Mouse (Mus musculus): ENCODE results near the gene Cnmd. TPM values are rescaled to one million over a fixed set of nuclear protein-coding genes. Genes with fewer than 3 reads are reported as not detected.

The Cnmd gene
- polyA plus RNA-seq, 1 experiment from 2014 or later, result 125 TPM

DNA sequence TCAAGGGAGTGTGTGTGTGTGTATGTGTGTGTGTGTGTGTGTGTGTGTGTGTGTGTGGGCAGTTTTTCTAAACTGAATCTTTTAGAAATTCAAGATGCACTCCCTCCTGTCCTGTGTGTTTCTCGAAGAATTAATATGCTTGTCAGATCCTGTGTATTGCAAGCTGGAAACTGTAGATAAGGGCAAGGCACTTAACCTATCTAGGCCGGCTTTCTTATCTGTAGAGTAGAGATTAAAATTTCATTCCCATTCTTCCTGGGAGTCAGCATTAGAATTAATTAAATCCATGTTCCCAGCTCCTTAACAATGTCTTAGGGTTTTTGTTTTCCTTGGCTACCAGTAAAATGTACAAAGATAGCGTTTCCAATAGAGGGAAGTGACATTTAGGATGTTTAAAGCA lies 40.8 kb downstream of the Cnmd start:
- no peak overlapping the region for H3K4me3 ChIP-seq (ENCODE audit: low read depth, low read length)
- 83% methylated on average over 3 of the region's 3 CpGs for WGBS
- DNase-seq (ENCODE audit: low spot score) (no peak), ATAC-seq (ENCODE audit: low read depth) (no peak)
- no peaks in the 10 kb centered on the region for H3K9me3 ChIP-seq (ENCODE audit: control insufficient read depth, low read length)
- peaks cover 78% of the 10 kb centered on the region for H3K36me3 ChIP-seq (ENCODE audit: control insufficient read depth, insufficient read depth, low read length)
- no peak overlapping the region for H3K4me2 ChIP-seq (ENCODE audit: low read depth, low read length)
- H3K4me1 ChIP-seq (ENCODE audit: control insufficient read depth, insufficient read depth, low read length), result no peaks in the 10 kb centered on the region
- H3K27me3 ChIP-seq (replicated peaks; ENCODE audit: control insufficient read depth, insufficient read depth, low read length), result no peaks in the 10 kb centered on the region
- no peak overlapping the region for H3K27ac ChIP-seq (replicated peaks; ENCODE audit: low read depth, low read length)
- H3K9ac ChIP-seq (ENCODE audit: low read depth, low read length), result no peak overlapping the region

DNA sequence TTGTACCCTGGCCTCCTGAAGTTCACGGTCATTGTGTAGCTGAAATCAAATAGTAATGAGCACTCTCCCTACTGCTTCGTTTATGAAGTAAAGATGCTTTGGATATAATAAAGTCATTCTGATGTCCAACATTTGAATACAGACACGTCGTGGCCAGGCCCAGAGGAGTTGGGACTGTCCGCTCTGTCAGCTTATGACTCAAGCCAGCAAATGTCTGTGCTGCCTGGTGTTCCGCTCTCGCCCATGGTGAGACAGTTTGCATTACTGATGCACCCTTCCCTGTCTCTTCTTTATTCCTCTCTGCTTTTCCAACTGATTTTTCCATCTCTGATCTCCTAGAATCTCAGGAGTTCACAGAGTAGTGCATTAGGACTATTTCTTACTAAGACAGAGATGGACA lies 42.2 kb downstream of the Cnmd start:
- no peak overlapping the region for H3K4me2 ChIP-seq (ENCODE audit: low read depth, low read length)
- no peaks in the 10 kb centered on the region for H3K4me1 ChIP-seq (ENCODE audit: control insufficient read depth, insufficient read depth, low read length)
- H3K4me3 ChIP-seq (ENCODE audit: low read depth, low read length), result no peak overlapping the region
- no peak overlapping the region for H3K9ac ChIP-seq (ENCODE audit: low read depth, low read length)
- no peaks in the 10 kb centered on the region for H3K27me3 ChIP-seq (replicated peaks; ENCODE audit: control insufficient read depth, insufficient read depth, low read length)
- DNase-seq (ENCODE audit: low spot score), result no peak
- peaks cover 69% of the 10 kb centered on the region for H3K36me3 ChIP-seq (ENCODE audit: control insufficient read depth, insufficient read depth, low read length)
- WGBS, result 96% methylated on average over 7 of the region's 7 CpGs
- no peak overlapping the region for H3K27ac ChIP-seq (replicated peaks; ENCODE audit: low read depth, low read length)
- ATAC-seq (ENCODE audit: low read depth), result no peak
- H3K9me3 ChIP-seq (ENCODE audit: control insufficient read depth, low read length), result no peaks in the 10 kb centered on the region

DNA sequence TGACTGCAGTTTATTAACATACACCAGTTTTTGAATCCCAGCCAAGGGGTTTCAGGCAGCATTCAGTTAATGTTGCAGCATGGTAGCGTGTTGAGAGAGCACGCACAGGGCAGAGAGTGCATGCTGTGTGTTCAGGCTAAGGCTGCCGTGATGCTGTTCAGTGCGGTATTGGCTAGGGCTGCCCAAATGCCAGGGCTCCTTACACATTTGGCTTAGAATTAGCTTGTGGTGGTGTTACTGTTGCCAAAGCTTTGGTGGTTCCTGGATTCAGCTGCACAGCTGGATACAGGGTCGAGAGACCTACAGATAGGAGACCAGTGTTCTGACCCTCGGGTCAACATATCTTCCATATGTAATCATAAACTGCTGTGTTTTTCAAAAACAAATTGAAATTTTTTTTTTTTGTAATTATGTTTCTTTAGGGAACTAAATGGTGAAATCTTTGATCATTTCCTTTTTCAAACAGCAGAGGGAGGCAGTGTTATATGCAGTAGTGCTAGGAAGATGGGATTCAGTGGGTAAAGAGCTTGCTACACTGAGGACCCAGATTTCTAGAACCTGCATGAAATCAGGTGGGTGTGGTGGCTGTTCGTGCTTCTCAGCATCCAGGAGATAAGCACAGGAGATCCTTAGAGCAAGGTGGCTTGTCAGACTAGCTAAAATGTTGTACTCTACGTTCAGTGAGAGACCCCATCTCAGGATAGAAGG lies 44.7 kb downstream of the Cnmd start:
- peak; percentile 44; the same call in 1 of the 2 replicates for ATAC-seq (ENCODE audit: low read depth)
- peaks cover 72% of the 10 kb centered on the region for H3K36me3 ChIP-seq (ENCODE audit: control insufficient read depth, insufficient read depth, low read length)

DNA sequence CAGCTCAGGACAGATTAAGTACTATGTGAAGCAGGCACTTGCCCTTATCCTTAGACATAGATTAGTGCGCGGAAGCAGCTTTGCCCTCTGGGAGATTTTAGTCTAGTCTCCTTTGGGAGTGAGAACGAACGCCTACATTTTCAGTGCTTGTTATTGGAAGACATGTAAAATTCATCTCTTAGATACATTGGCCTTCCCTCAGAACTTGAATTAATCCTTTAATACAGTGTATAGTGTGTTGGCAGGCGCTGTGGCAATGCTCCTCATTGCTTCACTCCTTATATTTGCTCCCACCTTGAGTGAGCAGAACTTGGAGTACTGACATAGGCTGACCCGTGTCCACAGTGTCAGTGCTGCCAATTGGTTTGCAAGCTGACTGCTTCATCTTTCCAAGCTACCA lies 53.7 kb downstream of the Cnmd start:
- no peaks in the 10 kb centered on the region for H3K4me1 ChIP-seq (ENCODE audit: control insufficient read depth, insufficient read depth, low read length)
- H3K4me2 ChIP-seq (ENCODE audit: low read depth, low read length), result no peak overlapping the region
- peaks cover 82% of the 10 kb centered on the region for H3K36me3 ChIP-seq (ENCODE audit: control insufficient read depth, insufficient read depth, low read length)
- 90% methylated on average over 6 of the region's 6 CpGs for WGBS
- H3K4me3 ChIP-seq (ENCODE audit: low read depth, low read length), result no peak overlapping the region
- DNase-seq (ENCODE audit: low spot score) (no peak), ATAC-seq (ENCODE audit: low read depth) (no peak)
- H3K27ac ChIP-seq (replicated peaks; ENCODE audit: low read depth, low read length), result no peak overlapping the region
- no peaks in the 10 kb centered on the region for H3K27me3 ChIP-seq (replicated peaks; ENCODE audit: control insufficient read depth, insufficient read depth, low read length)
- no peak overlapping the region for H3K9ac ChIP-seq (ENCODE audit: low read depth, low read length)
- H3K9me3 ChIP-seq (ENCODE audit: control insufficient read depth, low read length), result no peaks in the 10 kb centered on the region

More for the DNA sequence above, 44.7 kb downstream of the Cnmd start:
- no peak overlapping the region for H3K9ac ChIP-seq (ENCODE audit: low read depth, low read length)
- H3K4me3 ChIP-seq (ENCODE audit: low read depth, low read length), result no peak overlapping the region
- no peak overlapping the region for H3K4me2 ChIP-seq (ENCODE audit: low read depth, low read length)
- H3K27me3 ChIP-seq (replicated peaks; ENCODE audit: control insufficient read depth, insufficient read depth, low read length), result no peaks in the 10 kb centered on the region
- DNase-seq (ENCODE audit: low spot score), result peak; percentile 47
- no peaks in the 10 kb centered on the region for H3K9me3 ChIP-seq (ENCODE audit: control insufficient read depth, low read length)
- H3K4me1 ChIP-seq (ENCODE audit: control insufficient read depth, insufficient read depth, low read length), result no peaks in the 10 kb centered on the region
- WGBS, result 84% methylated on average over 8 of the region's 8 CpGs
- H3K27ac ChIP-seq (replicated peaks; ENCODE audit: low read depth, low read length), result no peak overlapping the region

DNA sequence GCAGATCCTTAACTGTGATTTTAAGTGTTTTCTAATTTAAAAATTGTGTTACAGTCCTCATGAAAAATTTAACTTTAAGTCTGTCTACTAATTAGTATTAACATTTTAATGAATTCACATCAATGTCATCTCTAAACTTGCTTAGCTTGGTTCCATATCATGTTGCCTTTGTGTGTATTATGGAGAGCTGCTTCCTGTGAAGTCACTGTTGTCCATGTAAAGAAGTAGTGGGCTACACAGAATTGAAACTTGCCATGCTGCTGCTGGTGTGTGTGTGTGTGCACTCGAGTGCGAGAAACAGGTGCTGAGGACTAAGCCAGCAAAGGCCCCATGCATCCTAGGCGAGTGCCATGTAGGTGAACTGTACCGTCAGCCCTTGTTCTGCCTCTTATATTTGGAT lies 54.6 kb downstream of the Cnmd start:
- H3K9me3 ChIP-seq (ENCODE audit: control insufficient read depth, low read length), result no peaks in the 10 kb centered on the region
- no peak for ATAC-seq (ENCODE audit: low read depth)
- no peak overlapping the region for H3K4me2 ChIP-seq (ENCODE audit: low read depth, low read length)
- no peak overlapping the region for H3K9ac ChIP-seq (ENCODE audit: low read depth, low read length)
- H3K4me1 ChIP-seq (ENCODE audit: control insufficient read depth, insufficient read depth, low read length), result no peaks in the 10 kb centered on the region
- H3K27me3 ChIP-seq (replicated peaks; ENCODE audit: control insufficient read depth, insufficient read depth, low read length), result no peaks in the 10 kb centered on the region
- H3K27ac ChIP-seq (replicated peaks; ENCODE audit: low read depth, low read length), result no peak overlapping the region
- 93% methylated on average over 4 of the region's 4 CpGs for WGBS
- H3K36me3 ChIP-seq (ENCODE audit: control insufficient read depth, insufficient read depth, low read length), result peaks cover 81% of the 10 kb centered on the region
- no peak for DNase-seq (ENCODE audit: low spot score)
- no peak overlapping the region for H3K4me3 ChIP-seq (ENCODE audit: low read depth, low read length)

DNA sequence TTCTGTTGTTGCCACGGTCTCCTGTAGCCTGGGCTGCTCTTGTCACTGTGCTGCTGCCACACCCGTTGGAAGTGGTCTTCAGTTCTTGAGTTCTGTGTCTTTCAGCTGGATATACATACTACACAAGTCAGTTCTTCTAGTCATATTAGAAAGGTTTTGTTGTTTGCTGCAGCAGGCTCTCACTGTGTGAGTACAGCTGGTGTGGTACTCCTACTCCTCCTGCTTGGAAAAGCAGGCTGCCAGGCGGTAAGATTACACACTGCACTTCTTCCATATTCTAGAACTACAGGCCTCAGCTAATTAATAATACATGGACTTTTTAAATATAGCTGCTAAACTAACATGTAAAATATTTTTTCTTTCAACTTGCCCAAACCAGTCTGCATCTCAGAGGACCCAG lies 55.1 kb downstream of the Cnmd start:
- no peak overlapping the region for H3K4me2 ChIP-seq (ENCODE audit: low read depth, low read length)
- no peak overlapping the region for H3K9ac ChIP-seq (ENCODE audit: low read depth, low read length)
- ATAC-seq (ENCODE audit: low read depth), result no peak
- H3K27me3 ChIP-seq (replicated peaks; ENCODE audit: control insufficient read depth, insufficient read depth, low read length), result no peaks in the 10 kb centered on the region
- H3K4me1 ChIP-seq (ENCODE audit: control insufficient read depth, insufficient read depth, low read length), result no peaks in the 10 kb centered on the region
- no peaks in the 10 kb centered on the region for H3K9me3 ChIP-seq (ENCODE audit: control insufficient read depth, low read length)
- WGBS, result 92% methylated on average over 3 of the region's 3 CpGs
- no peak overlapping the region for H3K27ac ChIP-seq (replicated peaks; ENCODE audit: low read depth, low read length)
- H3K4me3 ChIP-seq (ENCODE audit: low read depth, low read length), result no peak overlapping the region
- DNase-seq (ENCODE audit: low spot score), result no peak
- H3K36me3 ChIP-seq (ENCODE audit: control insufficient read depth, insufficient read depth, low read length), result peaks cover 84% of the 10 kb centered on the region

DNA sequence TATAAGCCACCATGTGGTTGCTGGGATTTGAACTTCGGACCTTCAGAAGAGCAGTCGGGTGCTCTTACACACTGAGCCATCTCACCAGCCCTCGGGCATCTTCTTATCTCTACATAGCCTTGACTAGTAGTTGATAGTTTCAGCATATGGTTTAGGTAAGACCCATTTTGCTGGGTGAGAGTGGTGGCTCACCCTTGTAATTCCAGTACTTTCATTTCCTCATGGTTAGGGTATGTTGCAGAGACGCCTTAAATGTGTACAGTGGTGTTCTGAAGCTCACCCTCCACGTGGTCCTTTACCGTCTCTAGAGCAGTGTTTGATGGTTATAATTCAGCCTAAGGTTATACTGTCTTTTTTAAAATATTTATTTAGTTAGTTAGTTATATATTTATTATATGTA lies 55.6 kb downstream of the Cnmd start:
- Histone ChIP-seq H3K27me3 (replicated peaks; ENCODE audit: control insufficient read depth, insufficient read depth, low read length) (no peaks in the 10 kb centered on the region), H3K36me3 (ENCODE audit: control insufficient read depth, insufficient read depth, low read length) (peaks cover 85% of the 10 kb centered on the region), H3K4me1 (ENCODE audit: control insufficient read depth, insufficient read depth, low read length) (no peaks in the 10 kb centered on the region), H3K9ac (ENCODE audit: low read depth, low read length) (no peak overlapping the region), H3K4me3 (ENCODE audit: low read depth, low read length) (no peak overlapping the region), H3K9me3 (ENCODE audit: control insufficient read depth, low read length) (no peaks in the 10 kb centered on the region), H3K4me2 (ENCODE audit: low read depth, low read length) (no peak overlapping the region), H3K27ac (replicated peaks; ENCODE audit: low read depth, low read length) (no peak overlapping the region)
- 90% methylated on average over 6 of the region's 6 CpGs for WGBS
- ATAC-seq (ENCODE audit: low read depth), result no peak
- DNase-seq (ENCODE audit: low spot score), result no peak

DNA sequence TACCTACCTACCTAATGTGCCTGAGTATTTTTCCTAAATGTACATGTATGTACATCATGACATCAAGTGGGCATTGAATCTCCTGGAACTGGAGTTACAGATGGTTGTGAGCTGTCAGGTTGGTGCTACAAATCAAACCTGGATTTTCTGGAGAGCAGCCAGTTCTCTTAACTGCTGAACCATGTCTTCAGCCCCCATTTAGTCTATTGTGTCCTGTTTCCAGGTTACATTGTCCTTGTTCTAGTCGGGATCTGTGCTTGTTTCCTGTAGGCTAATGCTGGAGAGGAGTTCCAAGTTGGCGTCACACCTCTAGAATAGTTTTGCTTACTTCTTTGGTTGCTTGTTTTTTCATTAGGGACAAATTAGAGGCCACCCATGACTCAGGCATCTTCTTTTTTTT lies 56.1 kb downstream of the Cnmd start:
- Histone ChIP-seq H3K9me3 (ENCODE audit: control insufficient read depth, low read length) (no peaks in the 10 kb centered on the region), H3K4me3 (ENCODE audit: low read depth, low read length) (no peak overlapping the region), H3K27me3 (replicated peaks; ENCODE audit: control insufficient read depth, insufficient read depth, low read length) (no peaks in the 10 kb centered on the region), H3K27ac (replicated peaks; ENCODE audit: low read depth, low read length) (no peak overlapping the region), H3K4me2 (ENCODE audit: low read depth, low read length) (no peak overlapping the region), H3K4me1 (ENCODE audit: control insufficient read depth, insufficient read depth, low read length) (no peaks in the 10 kb centered on the region), H3K36me3 (ENCODE audit: control insufficient read depth, insufficient read depth, low read length) (peaks cover 85% of the 10 kb centered on the region), H3K9ac (ENCODE audit: low read depth, low read length) (no peak overlapping the region)
- WGBS, result 89% methylated on average over 2 of the region's 2 CpGs
- ATAC-seq (ENCODE audit: low read depth) (no peak), DNase-seq (ENCODE audit: low spot score) (no peak)

DNA sequence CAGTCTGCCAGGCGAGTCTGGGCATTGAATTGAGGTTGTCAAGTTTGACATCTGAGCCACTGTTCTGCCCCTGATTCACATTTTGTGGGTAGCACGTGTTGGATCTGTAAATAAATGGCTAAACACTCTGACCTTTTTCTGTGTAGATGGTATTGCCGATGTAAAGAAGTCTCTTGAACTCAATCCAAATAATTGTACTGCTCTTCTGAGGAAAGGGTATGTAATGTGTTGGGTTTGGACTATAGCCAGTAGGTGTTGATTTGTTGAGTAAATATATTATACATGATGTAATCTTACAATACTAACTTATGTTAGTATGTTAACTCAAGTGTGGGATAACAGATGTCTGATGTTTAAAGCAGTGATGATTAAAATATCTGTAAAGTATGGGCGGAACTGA lies 65.4 kb downstream of the Cnmd start:
- DNase-seq (ENCODE audit: low spot score) (peak; percentile 47), ATAC-seq (ENCODE audit: low read depth) (no peak)
- no peaks in the 10 kb centered on the region for H3K4me1 ChIP-seq (ENCODE audit: control insufficient read depth, insufficient read depth, low read length)
- H3K4me3 ChIP-seq (ENCODE audit: low read depth, low read length), result no peak overlapping the region
- H3K9ac ChIP-seq (ENCODE audit: low read depth, low read length), result no peak overlapping the region
- H3K27ac ChIP-seq (replicated peaks; ENCODE audit: low read depth, low read length), result no peak overlapping the region
- WGBS, result 68% methylated on average over 4 of the region's 4 CpGs
- no peak overlapping the region for H3K4me2 ChIP-seq (ENCODE audit: low read depth, low read length)
- H3K9me3 ChIP-seq (ENCODE audit: control insufficient read depth, low read length), result no peaks in the 10 kb centered on the region
- H3K36me3 ChIP-seq (ENCODE audit: control insufficient read depth, insufficient read depth, low read length), result peaks cover 63% of the 10 kb centered on the region
- H3K27me3 ChIP-seq (replicated peaks; ENCODE audit: control insufficient read depth, insufficient read depth, low read length), result no peaks in the 10 kb centered on the region

Measured in embryonic facial prominence, embryonic 14.5 days (tissue).